Mouse (Mus musculus) neural tube, embryonic 14.5 days (tissue): Measurements from ENCODE around the gene Cacna2d1. TPM values are rescaled to one million over a fixed set of nuclear protein-coding genes. Genes with fewer than 3 reads are reported as not detected.

ENCODE experiments used
- ATAC-seq: fragments of 200-750 bp; cut with Nextera tagmentation; 2 replicates; pipeline ENCODE4 v1.8.0; 2017; ENCODE audit warnings: low read depth, mild to moderate bottlenecking, moderate TSS enrichment, moderate library complexity
- H3K27ac ChIP-seq: fragments of 300-500 bp; sonication (generic); 2 replicates; pipeline ENCODE4 v1.5.1; 2014; ENCODE audit warnings: low read depth, mild to moderate bottlenecking, control low read depth, low read length, moderate library complexity, mixed read lengths
- H3K27me3 ChIP-seq: fragments of 300-500 bp; sonication (generic); 2 replicates; pipeline ENCODE4 v1.6.1; 2014; ENCODE audit warnings: low read length; ENCODE audit not compliant: control insufficient read depth, insufficient read depth
- H3K36me3 ChIP-seq: fragments of 300-500 bp; sonication (generic); 2 replicates; pipeline ENCODE4 v1.6.1; 2014; ENCODE audit warnings: low read length, mixed read lengths; ENCODE audit not compliant: control insufficient read depth, insufficient read depth
- H3K4me1 ChIP-seq: fragments of 300-500 bp; sonication (generic); 2 replicates; pipeline ENCODE4 v1.6.1; 2014; ENCODE audit warnings: low read length; ENCODE audit not compliant: control insufficient read depth, insufficient read depth
- H3K4me2 ChIP-seq: fragments of 300-500 bp; sonication (generic); 2 replicates; pipeline ENCODE4 v1.6.1; 2014; ENCODE audit warnings: mild to moderate bottlenecking, low read depth, low read length, control low read depth
- H3K4me3 ChIP-seq: fragments of 300-500 bp; sonication (generic); 2 replicates; pipeline ENCODE4 v1.5.1; 2014; ENCODE audit warnings: low read depth, low read length, control low read depth, mixed read lengths
- H3K9ac ChIP-seq: fragments of 300-500 bp; sonication (generic); replicated peaks from 2 replicates; pipeline ENCODE4 v1.6.1; 2014; ENCODE audit warnings: low read depth, mild to moderate bottlenecking, control low read depth, low read length, mixed read lengths
- H3K9me3 ChIP-seq: fragments of 300-500 bp; sonication (generic); 2 replicates; pipeline ENCODE4 v1.6.1; 2016; ENCODE audit warnings: low read length; ENCODE audit not compliant: control insufficient read depth
- WGBS: fragments of 180-500 bp; shearing (Covaris S2); extraction: QIAGEN DNeasy Blood & Tissue Kit; methylation state at CpG from one replicate; pipeline ENCODE4 v1.1.7; 2014; 5-methylcytosine and 5-hydroxymethylcytosine counted together
- polyA plus RNA-seq: library from polyadenylated mRNA; unstranded; fragments of >200 nt; fragmentation: Nextera tagmentation; extraction: Ambion mirVana; gene quantifications from 2 replicates; pipeline ENCODE4 v1.2.1, GENCODE M21; 2014

Gene Cacna2d1
- polyA plus RNA-seq, 1 experiment from 2014 or later = 59.1 TPM

DNA sequence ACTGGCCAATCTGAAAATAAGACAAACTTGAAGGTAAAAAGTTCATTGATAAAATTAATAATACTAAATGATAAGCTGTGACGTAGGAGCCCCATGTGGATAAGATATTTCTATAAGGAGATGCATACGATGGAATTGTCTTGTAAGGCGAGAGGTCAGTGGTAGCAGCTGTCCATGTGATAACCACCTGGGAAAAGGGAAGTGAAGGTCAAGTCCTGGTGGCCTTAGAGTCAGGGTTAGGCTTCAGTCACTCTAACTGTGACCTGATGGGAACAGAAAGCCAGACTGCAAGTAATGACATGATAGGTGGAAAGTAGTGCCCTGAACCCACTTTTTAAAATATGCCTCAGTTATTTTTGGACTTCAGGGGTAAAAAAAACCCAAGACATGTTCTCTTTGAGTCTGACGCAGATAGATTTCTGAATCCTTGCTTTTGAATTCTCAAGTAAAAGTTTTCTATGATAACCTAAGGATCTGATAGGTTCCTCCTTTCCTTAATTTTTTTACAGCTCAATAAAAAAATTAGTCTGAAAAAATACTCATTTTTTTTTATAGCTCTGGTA, 383.3 kb downstream of the Cacna2d1 start:
- H3K4me3 ChIP-seq = no peak overlapping the region
- 85% methylated on average over 4 of the region's 4 CpGs for WGBS
- H3K27ac ChIP-seq = no peak overlapping the region
- H3K9ac ChIP-seq = no peak overlapping the region
- H3K9me3 ChIP-seq = no peaks in the 10 kb centered on the region
- H3K4me1 ChIP-seq = no peaks in the 10 kb centered on the region
- no peak for ATAC-seq
- no peak overlapping the region for H3K4me2 ChIP-seq
- H3K27me3 ChIP-seq = no peaks in the 10 kb centered on the region
- no peaks in the 10 kb centered on the region for H3K36me3 ChIP-seq

DNA sequence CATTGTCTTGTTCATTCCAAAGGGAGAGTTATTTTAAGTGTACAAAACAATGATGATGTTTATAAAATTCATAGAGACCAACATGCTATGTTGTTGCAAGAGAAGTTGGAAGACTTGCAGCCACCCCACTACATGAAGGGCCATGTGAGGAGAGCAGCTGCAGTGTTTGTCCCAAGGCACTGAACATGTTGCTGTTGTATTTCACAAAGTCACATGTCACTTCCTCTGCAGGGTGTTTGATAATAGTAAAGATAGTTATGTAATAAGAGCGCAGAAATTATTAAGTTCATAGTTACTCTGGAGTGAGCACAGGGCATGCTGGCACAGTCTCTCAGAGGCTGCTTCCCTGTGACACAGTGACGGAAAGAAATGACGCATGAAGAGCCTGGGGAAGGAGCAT, 392.1 kb downstream of the Cacna2d1 start:
- Histone ChIP-seq H3K4me1 (no peaks in the 10 kb centered on the region), H3K9ac (no peak overlapping the region), H3K4me3 (no peak overlapping the region), H3K9me3 (no peaks in the 10 kb centered on the region), H3K27me3 (no peaks in the 10 kb centered on the region), H3K4me2 (no peak overlapping the region), H3K27ac (no peak overlapping the region), H3K36me3 (no peaks in the 10 kb centered on the region)
- 89% methylated on average over 3 of the region's 3 CpGs for WGBS
- ATAC-seq = no peak

DNA sequence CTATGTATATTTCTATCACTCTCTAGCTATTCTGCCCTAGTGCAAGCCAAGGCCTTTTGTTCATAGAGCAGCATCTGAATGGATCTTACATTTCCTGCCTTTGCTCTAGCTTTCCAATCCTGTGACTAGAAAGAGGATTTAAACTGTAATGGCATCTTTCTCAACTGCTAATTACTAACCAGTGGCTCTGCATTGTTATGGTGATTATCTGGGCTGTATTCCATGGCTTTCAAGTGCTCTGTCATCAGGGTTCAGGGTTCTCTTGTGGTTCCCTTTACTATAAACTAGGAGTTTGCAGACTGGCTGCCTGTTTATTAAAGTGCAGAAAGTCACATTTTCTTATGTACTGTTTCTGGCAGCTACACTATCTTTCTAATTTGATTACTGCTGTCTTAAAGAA, 410.9 kb downstream of the Cacna2d1 start:
- Histone ChIP-seq H3K4me2 (no peak overlapping the region), H3K36me3 (no peaks in the 10 kb centered on the region), H3K27me3 (no peaks in the 10 kb centered on the region), H3K27ac (no peak overlapping the region), H3K4me1 (no peaks in the 10 kb centered on the region), H3K9me3 (no peaks in the 10 kb centered on the region), H3K4me3 (no peak overlapping the region), H3K9ac (no peak overlapping the region)
- ATAC-seq = no peak

DNA sequence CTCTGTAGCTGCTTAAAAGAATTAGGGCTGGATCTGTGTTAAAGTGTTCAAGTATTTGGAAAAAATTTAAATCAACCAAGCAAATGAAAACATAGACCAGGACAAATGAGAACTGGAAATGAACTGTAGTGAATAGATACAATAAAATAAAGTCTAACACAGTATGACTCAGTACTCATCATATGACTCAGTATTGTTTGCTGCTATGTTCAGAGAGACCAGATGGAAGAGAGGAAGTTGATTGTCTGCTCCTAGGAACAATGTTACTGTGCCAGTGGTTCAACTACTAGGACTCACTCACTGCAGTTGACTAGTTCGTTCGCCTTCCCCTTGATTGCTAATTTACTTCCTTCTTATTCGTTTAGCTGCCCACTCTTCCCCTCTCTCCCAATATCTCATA, 421.3 kb downstream of the Cacna2d1 start:
- no peak for ATAC-seq
- H3K4me3 ChIP-seq = no peak overlapping the region
- H3K27me3 ChIP-seq = no peaks in the 10 kb centered on the region
- H3K4me1 ChIP-seq = no peaks in the 10 kb centered on the region
- no peak overlapping the region for H3K9ac ChIP-seq
- H3K27ac ChIP-seq = no peak overlapping the region
- 92% methylated on average over 3 of the region's 3 CpGs for WGBS
- H3K9me3 ChIP-seq = no peaks in the 10 kb centered on the region
- H3K4me2 ChIP-seq = no peak overlapping the region
- H3K36me3 ChIP-seq = no peaks in the 10 kb centered on the region

DNA sequence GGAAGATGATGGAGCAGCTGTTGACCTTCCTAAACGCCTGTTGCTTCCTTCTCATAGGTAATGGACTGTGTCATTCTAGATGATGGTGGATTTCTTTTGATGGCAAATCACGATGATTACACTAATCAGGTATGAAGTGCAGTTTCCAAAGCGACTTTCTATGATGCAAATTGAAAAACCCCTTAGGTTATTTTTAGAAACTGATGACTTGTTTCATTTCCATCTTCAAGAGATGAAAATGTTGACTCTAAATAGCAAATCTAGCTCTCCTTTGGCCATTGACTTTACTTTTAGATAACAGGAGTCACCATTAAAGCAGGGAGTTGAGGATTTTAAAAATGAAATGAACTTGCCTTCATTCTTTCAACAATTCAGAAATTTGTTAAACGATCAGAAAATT, 423.2 kb downstream of the Cacna2d1 start:
- WGBS = 89% methylated on average over 4 of the region's 4 CpGs

DNA sequence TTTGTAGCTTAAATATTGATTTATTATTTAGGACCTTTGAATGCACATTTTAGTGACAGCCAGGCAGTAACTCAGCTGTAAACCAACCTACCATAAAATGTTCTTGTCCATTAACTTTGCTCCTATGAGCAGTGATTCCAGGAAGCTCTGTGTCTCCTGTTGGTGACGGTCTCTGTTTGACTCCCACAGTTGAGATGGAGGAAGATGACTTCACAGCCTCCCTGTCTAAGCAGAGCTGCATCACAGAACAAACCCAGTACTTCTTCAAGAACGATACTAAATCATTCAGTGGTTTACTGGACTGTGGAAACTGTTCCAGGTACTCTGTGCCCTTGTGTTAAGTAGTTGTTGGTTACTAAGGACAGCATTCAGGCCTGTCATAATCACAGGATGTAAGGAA, 427.6 kb downstream of the Cacna2d1 start:
- no peak for ATAC-seq
- Histone ChIP-seq H3K4me3 (no peak overlapping the region), H3K27me3 (no peaks in the 10 kb centered on the region), H3K36me3 (no peaks in the 10 kb centered on the region; the same call in 1 of the 2 replicates), H3K27ac (no peak overlapping the region), H3K9ac (no peak overlapping the region), H3K4me2 (no peak overlapping the region), H3K9me3 (no peaks in the 10 kb centered on the region), H3K4me1 (no peaks in the 10 kb centered on the region)
- WGBS = 70% methylated on average over 2 of the region's 2 CpGs

More for the DNA sequence above, 423.2 kb downstream of the Cacna2d1 start:
- no peaks in the 10 kb centered on the region for H3K9me3 ChIP-seq
- no peak for ATAC-seq
- no peaks in the 10 kb centered on the region for H3K4me1 ChIP-seq
- H3K9ac ChIP-seq = no peak overlapping the region
- no peak overlapping the region for H3K27ac ChIP-seq
- H3K4me2 ChIP-seq = no peak overlapping the region
- no peaks in the 10 kb centered on the region for H3K36me3 ChIP-seq
- no peaks in the 10 kb centered on the region for H3K27me3 ChIP-seq
- H3K4me3 ChIP-seq = no peak overlapping the region

DNA sequence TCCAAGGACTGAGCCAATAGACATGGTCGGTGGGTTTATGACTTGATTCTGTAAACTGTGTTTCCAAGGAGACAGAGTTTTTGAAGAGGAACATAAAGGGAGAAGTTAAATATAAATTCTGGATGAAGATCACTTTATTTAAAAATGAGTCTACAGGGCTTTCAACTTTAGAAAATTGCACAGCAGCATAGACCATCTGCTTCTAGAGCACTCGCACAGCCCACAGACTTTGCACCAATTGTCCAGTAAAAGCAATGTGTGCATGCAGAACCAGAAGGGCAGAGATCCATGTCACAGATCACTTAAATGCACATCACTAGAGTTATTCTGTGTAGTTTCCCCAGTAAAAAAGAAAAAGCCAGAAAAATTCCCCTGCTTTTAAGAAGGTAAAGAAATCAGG, 428.7 kb downstream of the Cacna2d1 start:
- no peaks in the 10 kb centered on the region; the same call in 1 of the 2 replicates for H3K36me3 ChIP-seq
- no peak for ATAC-seq
- H3K27me3 ChIP-seq = no peaks in the 10 kb centered on the region
- no peaks in the 10 kb centered on the region for H3K9me3 ChIP-seq
- H3K4me1 ChIP-seq = no peaks in the 10 kb centered on the region
- 79% methylated on average over 2 of the region's 2 CpGs for WGBS
- no peak overlapping the region for H3K4me3 ChIP-seq
- H3K27ac ChIP-seq = no peak overlapping the region
- H3K4me2 ChIP-seq = no peak overlapping the region
- no peak overlapping the region for H3K9ac ChIP-seq

DNA sequence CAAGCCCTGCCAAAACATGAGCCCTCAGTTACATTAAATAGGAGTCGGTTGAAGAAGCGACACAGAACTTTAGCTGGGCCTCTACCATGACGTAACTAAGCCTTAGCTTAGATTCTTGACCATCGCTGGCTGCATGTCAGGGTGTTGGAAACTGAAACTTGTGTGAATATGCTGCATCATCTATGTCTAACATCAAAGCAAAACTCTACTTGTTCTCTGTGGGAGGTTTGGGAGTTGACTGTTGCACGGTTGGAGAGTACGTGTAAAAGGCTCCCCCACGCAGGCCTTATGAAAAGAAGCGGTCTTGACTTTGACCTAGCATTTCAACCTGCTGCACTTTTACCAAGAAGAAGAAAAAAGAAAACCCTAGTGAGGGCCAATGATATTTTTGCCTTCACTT, 436.2 kb downstream of the Cacna2d1 start:
- no peak overlapping the region for H3K9ac ChIP-seq
- no peaks in the 10 kb centered on the region for H3K9me3 ChIP-seq
- WGBS = 87% methylated on average over 8 of the region's 8 CpGs
- no peak overlapping the region for H3K4me3 ChIP-seq
- no peaks in the 10 kb centered on the region for H3K27me3 ChIP-seq
- no peak overlapping the region for H3K4me2 ChIP-seq
- ATAC-seq = no peak
- no peaks in the 10 kb centered on the region for H3K4me1 ChIP-seq
- no peaks in the 10 kb centered on the region for H3K36me3 ChIP-seq
- H3K27ac ChIP-seq = no peak overlapping the region

DNA sequence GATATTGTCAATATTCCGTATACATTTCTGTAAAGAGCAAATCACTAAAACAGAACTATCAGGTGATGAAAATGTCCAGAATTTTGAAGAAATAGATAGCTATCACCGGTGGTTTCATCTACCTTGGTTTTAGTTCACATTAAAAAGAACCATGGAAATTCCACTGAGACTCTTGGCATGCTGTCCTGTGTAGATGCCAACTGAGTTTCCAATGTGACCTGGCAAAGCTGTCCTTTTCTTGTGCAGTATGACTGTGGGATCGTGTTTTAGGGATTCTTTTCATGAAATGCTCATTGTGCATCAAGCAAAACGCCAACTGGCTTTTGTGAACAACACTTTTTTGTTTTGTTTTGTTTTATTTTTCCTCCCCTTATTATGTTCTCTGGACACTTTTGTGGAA, 439.5 kb downstream of the Cacna2d1 start:
- no peaks in the 10 kb centered on the region for H3K9me3 ChIP-seq
- no peak overlapping the region for H3K27ac ChIP-seq
- no peaks in the 10 kb centered on the region for H3K4me1 ChIP-seq
- WGBS = 83% methylated on average over 4 of the region's 4 CpGs
- H3K36me3 ChIP-seq = no peaks in the 10 kb centered on the region
- no peak overlapping the region for H3K4me3 ChIP-seq
- no peak overlapping the region for H3K4me2 ChIP-seq
- no peak overlapping the region for H3K9ac ChIP-seq
- no peaks in the 10 kb centered on the region for H3K27me3 ChIP-seq
- no peak for ATAC-seq
